Mouse (Mus musculus) liver, postnatal 0 days (tissue): ENCODE measurements around the gene Snx10. TPM values are rescaled to one million over a fixed set of nuclear protein-coding genes. Genes with fewer than 3 reads are reported as not detected.
A peak's percentile ranks its signal among the peaks of the same experiment; 100 is the strongest.

ENCODE experiments used
- ATAC-seq: fragments of 200-750 bp; cut with Nextera tagmentation; 2 replicates; pipeline ENCODE4 v1.8.0; 2017; ENCODE audit warnings: mild to moderate bottlenecking, moderate library complexity
- DNase-seq: peaks from one replicate; pipeline ENCODE4 v3.0.0-alpha.2; 2016
- H3K27ac ChIP-seq: fragments of 300-500 bp; sonication (generic); 2 replicates; pipeline ENCODE4 v1.5.1; 2014; ENCODE audit warnings: antibody characterized with exemption, moderate library complexity, mild to moderate bottlenecking, low read depth
- H3K27me3 ChIP-seq: fragments of 300-500 bp; sonication (generic); 2 replicates; pipeline ENCODE4 v1.6.1; 2014; ENCODE audit warnings: low read length, control low read depth, mixed read lengths; ENCODE audit not compliant: insufficient read depth
- H3K36me3 ChIP-seq: fragments of 300-500 bp; sonication (generic); replicated peaks from 2 replicates; pipeline ENCODE4 v1.6.1; 2014; ENCODE audit warnings: mild to moderate bottlenecking, control low read depth, low read length, moderate library complexity, mixed read lengths; ENCODE audit not compliant: insufficient read depth
- H3K4me1 ChIP-seq: fragments of 300-500 bp; sonication (generic); 2 replicates; pipeline ENCODE4 v1.6.1; 2014; ENCODE audit warnings: antibody characterized with exemption, mild to moderate bottlenecking, control low read depth; ENCODE audit not compliant: insufficient read depth
- H3K4me2 ChIP-seq: fragments of 300-500 bp; sonication (generic); 2 replicates; pipeline ENCODE4 v1.6.1; 2014; ENCODE audit warnings: low read depth, mild to moderate bottlenecking, low read length, moderate library complexity, mixed read lengths
- H3K4me3 ChIP-seq: fragments of 300-500 bp; sonication (generic); 2 replicates; pipeline ENCODE4 v1.5.1; 2014; ENCODE audit warnings: low read depth, low read length
- H3K9ac ChIP-seq: fragments of 300-500 bp; sonication (generic); replicated peaks from 2 replicates; pipeline ENCODE4 v1.6.1; 2014; ENCODE audit warnings: mild to moderate bottlenecking, moderate library complexity
- H3K9me3 ChIP-seq: fragments of 300-500 bp; sonication (generic); 2 replicates; pipeline ENCODE4 v1.6.1; 2016; ENCODE audit warnings: mild to moderate bottlenecking, control low read depth, low read length, mixed read lengths
- CTCF ChIP-seq: sonication (generic); IDR thresholded peaks from 2 replicates; pipeline ENCODE4 v1.5.1; 2016; ENCODE audit warnings: antibody characterized with exemption, low read depth
- EP300 ChIP-seq: IDR thresholded peaks from 2 replicates; pipeline ENCODE4 v1.6.1; 2016; ENCODE audit warnings: antibody characterized with exemption, low read depth, mild to moderate bottlenecking
- WGBS: fragments of 180-500 bp; shearing (Covaris S2); extraction: QIAGEN DNeasy Blood & Tissue Kit; methylation state at CpG from one replicate; pipeline ENCODE4 v1.1.7; 2014; ENCODE audit not compliant: insufficient replicate concordance; 5-methylcytosine and 5-hydroxymethylcytosine counted together
- polyA plus RNA-seq: library from polyadenylated mRNA; unstranded; fragments of >200 nt; fragmentation: Nextera tagmentation; extraction: Ambion mirVana; gene quantifications from 2 replicates; pipeline ENCODE4 v1.2.1, GENCODE M21; 2015

Snx10 gene
- polyA plus RNA-seq, 1 experiment from 2014 or later = 17.7 TPM

DNA sequence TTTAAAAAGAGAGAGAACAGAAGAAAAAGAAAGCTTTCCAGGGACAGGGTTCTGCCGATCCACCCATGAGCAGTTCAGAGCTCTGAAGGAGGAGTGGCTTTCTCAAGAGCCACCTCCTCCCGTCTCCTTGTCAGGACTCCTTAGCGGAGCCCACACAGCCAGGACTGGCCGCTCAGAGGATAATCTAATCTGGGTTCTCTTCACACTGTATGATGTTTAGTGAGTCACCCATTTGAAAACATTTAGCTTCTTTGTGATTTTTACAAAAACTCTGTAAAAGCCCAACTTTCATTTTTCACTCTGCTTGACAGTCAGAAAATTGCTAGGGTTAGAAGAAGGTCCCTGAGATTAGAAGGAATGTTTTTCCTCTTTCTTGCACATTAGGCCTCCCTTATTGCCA is 70.8 kb downstream of the Snx10 start:
- Histone ChIP-seq H3K9ac (no peak overlapping the region), H3K4me2 (no peak overlapping the region), H3K27me3 (no peaks in the 10 kb centered on the region), H3K4me3 (no peak overlapping the region), H3K36me3 (no peaks in the 10 kb centered on the region), H3K4me1 (peaks cover 2% of the 10 kb centered on the region; the same call in 1 of the 2 replicates), H3K27ac (no peak overlapping the region), H3K9me3 (no peaks in the 10 kb centered on the region)
- DNase-seq = no peak
- 59% methylated on average over 4 of the region's 4 CpGs for WGBS
- no peak for ATAC-seq
- TF ChIP-seq EP300 = no peak
- TF ChIP-seq CTCF = no peak

DNA sequence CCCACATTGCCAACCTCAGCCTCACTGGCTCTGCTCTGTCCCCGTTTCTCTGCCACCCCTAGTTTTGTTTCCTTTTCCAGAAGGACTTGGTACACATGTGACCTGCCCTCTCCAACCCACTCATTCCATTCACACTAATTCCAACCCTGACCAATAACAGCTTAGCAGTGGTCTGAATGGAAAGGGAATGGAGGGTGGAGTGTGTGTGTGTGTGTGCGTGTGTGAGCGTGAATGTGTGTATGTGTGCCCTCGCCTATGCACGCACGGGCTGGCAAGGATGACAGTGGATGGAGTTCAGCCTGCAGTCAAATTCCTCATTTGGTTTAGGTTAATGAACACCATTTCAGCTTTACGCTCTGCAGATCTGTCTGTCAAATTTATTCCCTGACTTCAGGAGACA is 74.4 kb downstream of the Snx10 start:
- ATAC-seq (no peak), DNase-seq (no peak)
- WGBS = 82% methylated on average over 7 of the region's 7 CpGs
- Histone ChIP-seq H3K4me3 (no peak overlapping the region), H3K9ac (no peak overlapping the region), H3K4me1 (no peaks in the 10 kb centered on the region), H3K36me3 (no peaks in the 10 kb centered on the region), H3K4me2 (no peak overlapping the region), H3K27ac (no peak overlapping the region), H3K27me3 (no peaks in the 10 kb centered on the region), H3K9me3 (no peaks in the 10 kb centered on the region)
- TF ChIP-seq EP300 (no peak), CTCF (no peak)

DNA sequence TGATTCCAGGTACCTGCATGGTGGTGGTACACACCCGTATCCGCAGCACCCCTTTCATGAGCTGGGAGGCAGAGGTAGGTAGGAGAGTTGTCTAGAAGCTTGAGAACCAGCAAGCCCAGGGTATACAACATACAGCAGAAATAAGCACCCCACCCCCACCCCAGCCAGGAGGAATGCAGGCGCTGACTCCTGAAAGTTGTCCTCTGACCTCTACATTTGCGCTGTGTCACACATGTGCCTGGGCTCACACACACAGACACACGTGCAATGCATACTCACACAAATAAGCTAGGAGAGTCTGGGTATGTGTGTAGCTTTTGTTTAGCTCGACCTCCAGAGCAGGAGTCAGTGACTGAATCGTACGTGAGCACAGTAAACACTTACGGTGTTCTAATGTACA is 76.7 kb downstream of the Snx10 start:
- no peak overlapping the region for H3K4me3 ChIP-seq
- DNase-seq = no peak
- no peak overlapping the region for H3K4me2 ChIP-seq
- no peak overlapping the region for H3K27ac ChIP-seq
- 71% methylated on average over 9 of the region's 9 CpGs for WGBS
- H3K36me3 ChIP-seq = no peaks in the 10 kb centered on the region
- H3K9ac ChIP-seq = no peak overlapping the region
- no peaks in the 10 kb centered on the region for H3K9me3 ChIP-seq
- peak; percentile 71 for ATAC-seq
- no peaks in the 10 kb centered on the region for H3K27me3 ChIP-seq
- TF ChIP-seq EP300 (no peak), CTCF (no peak)
- peaks cover 1% of the 10 kb centered on the region; the same call in 1 of the 2 replicates for H3K4me1 ChIP-seq

DNA sequence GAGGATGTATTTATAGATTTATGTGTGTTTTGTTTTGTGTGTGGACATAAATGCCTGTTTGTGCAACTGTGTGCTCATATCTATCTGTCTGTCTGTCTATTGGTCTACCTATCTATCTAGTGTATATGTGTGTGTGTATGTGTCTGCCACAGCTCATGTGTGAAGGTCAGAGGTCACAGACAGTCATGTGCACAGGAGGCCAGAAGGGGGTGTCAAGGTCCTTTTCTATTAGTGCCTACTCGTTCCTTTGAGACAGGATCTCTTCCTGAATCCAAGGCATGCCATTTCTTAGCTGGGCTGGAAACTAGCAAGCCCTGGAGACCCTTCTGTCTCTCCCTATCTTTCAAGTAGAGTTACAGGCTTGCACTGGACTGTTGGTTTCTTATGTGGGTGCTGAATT is 78.6 kb downstream of the Snx10 start:
- TF ChIP-seq EP300 (no peak), CTCF (0 out of 2 replicates have a peak, but pooled peaks have one; percentile 6)
- H3K9me3 ChIP-seq = no peaks in the 10 kb centered on the region
- H3K27me3 ChIP-seq = 0 out of 2 replicates have a peak, but pooled peaks cover 4% of the 10 kb centered on the region
- peaks cover 13% of the 10 kb centered on the region for H3K4me1 ChIP-seq
- no peak for ATAC-seq
- H3K4me2 ChIP-seq = no peak overlapping the region
- no peak overlapping the region for H3K27ac ChIP-seq
- H3K4me3 ChIP-seq = no peak overlapping the region
- no peak for DNase-seq
- no peak overlapping the region for H3K9ac ChIP-seq
- H3K36me3 ChIP-seq = no peaks in the 10 kb centered on the region
- 67% methylated on average over 1 of the region's 1 CpGs for WGBS

DNA sequence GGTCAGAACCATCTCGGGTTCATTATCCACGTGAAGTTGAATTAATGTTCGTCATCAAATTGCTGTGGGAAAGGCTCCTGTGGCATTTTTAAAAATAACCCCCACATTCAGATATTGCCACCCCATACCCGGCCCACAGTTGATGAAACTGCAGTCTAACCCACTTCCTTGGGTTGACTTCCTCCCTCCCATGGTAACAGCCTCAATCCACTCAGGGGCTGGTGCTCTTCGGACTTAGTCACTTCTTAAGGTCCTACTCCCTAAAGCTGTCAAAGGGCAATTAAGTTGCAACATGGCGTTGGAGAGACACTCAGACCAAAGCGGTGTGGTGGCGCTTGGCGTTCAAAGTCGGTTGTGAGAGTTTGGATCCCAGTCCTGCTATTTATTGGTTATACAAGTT is 80.0 kb downstream of the Snx10 start:
- peaks cover 13% of the 10 kb centered on the region for H3K4me1 ChIP-seq
- 0 out of 2 replicates have a peak, but pooled peaks cover 4% of the 10 kb centered on the region for H3K27me3 ChIP-seq
- DNase-seq = no peak
- ATAC-seq = no peak
- H3K4me2 ChIP-seq = no peak overlapping the region
- no peak overlapping the region for H3K27ac ChIP-seq
- TF ChIP-seq CTCF = no peak
- no peak for TF ChIP-seq EP300
- H3K9ac ChIP-seq = no peak overlapping the region
- 61% methylated on average over 10 of the region's 10 CpGs for WGBS
- H3K9me3 ChIP-seq = no peaks in the 10 kb centered on the region
- no peak overlapping the region for H3K4me3 ChIP-seq
- H3K36me3 ChIP-seq = no peaks in the 10 kb centered on the region

DNA sequence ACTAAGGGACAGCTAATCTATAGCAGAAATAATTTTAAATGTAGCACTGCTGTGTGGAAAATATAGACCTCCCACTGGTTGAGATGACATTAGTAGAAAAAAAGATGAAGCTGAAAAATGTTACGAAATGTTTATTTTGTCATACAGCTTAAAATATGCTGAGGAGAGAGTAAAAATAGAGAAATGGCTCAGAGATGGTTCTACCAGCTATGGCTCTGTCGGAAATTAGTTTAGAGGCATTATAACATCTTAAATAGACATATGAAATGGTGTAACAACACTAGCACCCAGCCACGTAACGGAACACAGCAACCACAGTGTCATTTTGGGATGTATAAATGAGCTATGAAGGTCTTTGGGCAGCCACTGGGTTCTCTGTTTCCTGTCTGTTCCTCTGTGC is 82.5 kb downstream of the Snx10 start:
- Histone ChIP-seq H3K4me3 (no peak overlapping the region), H3K9me3 (no peaks in the 10 kb centered on the region), H3K27ac (no peak overlapping the region), H3K4me1 (peaks cover 13% of the 10 kb centered on the region), H3K27me3 (0 out of 2 replicates have a peak, but pooled peaks cover 4% of the 10 kb centered on the region), H3K4me2 (no peak overlapping the region), H3K9ac (no peak overlapping the region), H3K36me3 (no peaks in the 10 kb centered on the region)
- ATAC-seq (no peak), DNase-seq (no peak)
- WGBS = 55% methylated on average over 4 of the region's 4 CpGs
- TF ChIP-seq CTCF (no peak), EP300 (no peak)

DNA sequence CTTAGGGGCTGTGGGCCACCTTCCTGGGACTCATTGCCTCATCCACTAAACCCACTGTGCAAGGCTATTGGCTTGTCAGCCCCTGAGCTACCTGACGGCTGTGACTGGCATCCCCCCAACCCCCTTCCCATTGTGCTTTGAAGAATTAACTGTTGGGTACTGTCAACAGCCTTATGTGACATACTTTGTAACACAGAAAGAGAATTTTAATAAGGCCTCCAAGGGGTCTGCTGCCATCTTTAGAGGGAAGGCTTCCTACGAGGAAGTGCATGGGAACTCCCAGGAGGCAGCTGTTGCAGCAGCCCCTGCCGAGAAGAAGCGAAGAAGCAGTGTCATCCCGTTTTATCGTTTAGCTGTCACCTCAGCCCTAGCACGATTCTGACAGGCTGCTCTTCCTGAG is 83.1 kb downstream of the Snx10 start:
- WGBS = 26% methylated on average over 7 of the region's 7 CpGs
- no peak for ATAC-seq
- peaks cover 14% of the 10 kb centered on the region for H3K4me1 ChIP-seq
- 0 out of 2 replicates have a peak, but pooled peaks cover 6% of the 10 kb centered on the region for H3K27me3 ChIP-seq
- H3K9ac ChIP-seq = no peak overlapping the region
- no peak overlapping the region for H3K27ac ChIP-seq
- peak; percentile 10 for DNase-seq
- H3K4me3 ChIP-seq = no peak overlapping the region
- H3K9me3 ChIP-seq = no peaks in the 10 kb centered on the region
- TF ChIP-seq CTCF (no peak), EP300 (no peak)
- H3K36me3 ChIP-seq = no peaks in the 10 kb centered on the region
- no peak overlapping the region for H3K4me2 ChIP-seq
